Mouse (Mus musculus) liver, embryonic 11.5 days (tissue): ENCODE results near the gene Tsfm. TPM values are rescaled to one million over a fixed set of nuclear protein-coding genes. Genes with fewer than 3 reads are reported as not detected.
"Not testable (repeated sequence)": the region's sequence is repeated elsewhere in the genome, so short reads cannot be mapped to it uniquely, and the experiment has no call there.

ENCODE experiments used
- ATAC-seq: fragments of 200-750 bp; cut with Nextera tagmentation; replicated peaks from 2 replicates; pipeline ENCODE4 v1.8.0; 2017; ENCODE audit warnings: moderate number of reproducible peaks, mild to moderate bottlenecking, moderate TSS enrichment, moderate library complexity; ENCODE audit not compliant: low FRiP score
- DNase-seq: peaks from one replicate; pipeline ENCODE4 v3.0.0-alpha.2; 2017; ENCODE audit warnings: low spot score
- H3K27ac ChIP-seq: fragments of 300-500 bp; sonication (generic); 2 replicates; pipeline ENCODE4 v1.5.1; 2014; ENCODE audit warnings: mild to moderate bottlenecking, low read depth, low read length, control low read depth
- H3K27me3 ChIP-seq: fragments of 300-500 bp; sonication (generic); replicated peaks from 2 replicates; pipeline ENCODE4 v1.6.1; 2014; ENCODE audit warnings: low read length, mixed read lengths; ENCODE audit not compliant: control insufficient read depth, insufficient read depth
- H3K36me3 ChIP-seq: fragments of 300-500 bp; sonication (generic); 2 replicates; pipeline ENCODE4 v1.6.1; 2014; ENCODE audit warnings: mild to moderate bottlenecking, low read length, moderate library complexity, mixed read lengths; ENCODE audit not compliant: control insufficient read depth, insufficient read depth
- H3K4me1 ChIP-seq: fragments of 300-500 bp; sonication (generic); replicated peaks from 2 replicates; pipeline ENCODE4 v1.6.1; 2014; ENCODE audit warnings: low read length, mixed read lengths; ENCODE audit not compliant: control insufficient read depth, insufficient read depth
- H3K4me2 ChIP-seq: fragments of 300-500 bp; sonication (generic); 2 replicates; pipeline ENCODE4 v1.6.1; 2014; ENCODE audit warnings: mild to moderate bottlenecking, control low read depth, moderate library complexity
- H3K4me3 ChIP-seq: fragments of 300-500 bp; sonication (generic); 2 replicates; pipeline ENCODE4 v1.5.1; 2014; ENCODE audit warnings: low read depth, low read length, control low read depth
- H3K9ac ChIP-seq: fragments of 300-500 bp; sonication (generic); 2 replicates; pipeline ENCODE4 v1.6.1; 2014; ENCODE audit warnings: low read depth, low read length, control low read depth
- H3K9me3 ChIP-seq: fragments of 300-500 bp; sonication (generic); 2 replicates; pipeline ENCODE4 v1.6.1; 2016; ENCODE audit warnings: low read length, inconsistent platforms, mixed read lengths; ENCODE audit not compliant: control insufficient read depth
- WGBS: fragments of 180-500 bp; shearing (Covaris S2); extraction: QIAGEN DNeasy Blood & Tissue Kit; methylation state at CpG from one replicate; pipeline ENCODE4 v1.1.7; 2014; 5-methylcytosine and 5-hydroxymethylcytosine counted together
- polyA plus RNA-seq: library from polyadenylated mRNA; unstranded; fragments of >200 nt; fragmentation: Nextera tagmentation; extraction: Ambion mirVana; gene quantifications from 2 replicates; pipeline ENCODE4 v1.2.1, GENCODE M21; 2014

Gene Tsfm
- polyA plus RNA-seq, 1 experiment from 2014 or later, result 110 TPM

DNA sequence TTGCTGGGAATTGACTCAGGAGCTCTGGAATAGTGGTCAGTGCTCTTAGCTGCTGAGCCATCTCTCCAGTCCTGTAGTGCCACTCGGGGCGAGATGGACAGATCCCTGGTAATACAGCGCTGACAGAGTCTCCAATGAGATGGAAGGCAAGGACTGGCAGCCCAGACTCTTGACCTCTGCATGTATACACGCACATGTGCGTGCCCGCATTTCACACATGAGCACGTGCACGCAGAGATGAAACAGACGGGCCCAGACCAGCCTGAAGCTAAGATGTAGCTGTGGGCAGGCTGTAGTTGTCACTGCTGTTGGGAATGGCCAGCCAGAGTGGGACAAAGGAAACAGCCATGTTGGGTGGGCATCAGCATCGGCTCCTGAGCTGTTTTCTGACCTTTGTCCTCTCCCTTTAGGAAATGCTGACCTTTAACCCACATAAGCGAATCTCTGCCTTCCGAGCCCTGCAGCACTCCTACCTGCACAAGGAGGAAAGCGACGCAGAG is 35.9 kb upstream of the Tsfm start:
- H3K27me3 ChIP-seq, result peaks cover 3% of the 10 kb centered on the region; the same call in 1 of the 2 replicates
- DNase-seq (no peak), ATAC-seq (no peak)
- H3K4me1 ChIP-seq, result peaks cover 35% of the 10 kb centered on the region
- H3K4me3 ChIP-seq, result no peak overlapping the region
- H3K9me3 ChIP-seq, result no peaks in the 10 kb centered on the region
- 86% methylated on average over 14 of the region's 14 CpGs for WGBS
- H3K36me3 ChIP-seq, result peaks cover 34% of the 10 kb centered on the region
- no peak overlapping the region for H3K4me2 ChIP-seq
- no peak overlapping the region for H3K9ac ChIP-seq
- peak overlapping the region; percentile 11; the same call in 1 of the 2 replicates for H3K27ac ChIP-seq

DNA sequence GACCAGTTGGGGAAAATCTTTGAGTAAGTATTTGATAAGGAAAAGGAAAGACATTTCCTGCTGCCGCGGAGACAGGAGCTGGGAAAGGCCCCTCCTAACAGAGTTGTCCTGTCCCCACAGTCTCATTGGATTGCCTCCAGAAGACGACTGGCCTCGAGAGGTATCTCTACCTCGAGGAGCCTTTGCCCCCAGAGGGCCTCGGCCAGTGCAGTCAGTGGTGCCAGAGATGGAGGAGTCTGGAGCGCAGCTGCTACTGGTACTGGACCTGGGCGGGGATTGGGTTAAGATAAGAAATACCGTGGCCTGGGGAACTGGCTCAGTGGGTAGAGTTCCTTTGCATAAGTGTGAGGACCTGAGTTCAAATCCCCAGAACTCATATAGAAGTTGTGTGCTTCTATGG is 35.3 kb upstream of the Tsfm start:
- ATAC-seq, result no peak
- peak overlapping the region; percentile 15; the same call in 1 of the 2 replicates for H3K4me2 ChIP-seq
- H3K9me3 ChIP-seq, result no peaks in the 10 kb centered on the region
- peaks cover 9% of the 10 kb centered on the region for H3K27me3 ChIP-seq
- no peak overlapping the region for H3K27ac ChIP-seq
- DNase-seq, result no peak
- H3K4me3 ChIP-seq, result peak overlapping the region; percentile 87; the same call in 1 of the 2 replicates
- peaks cover 32% of the 10 kb centered on the region for H3K4me1 ChIP-seq
- peaks cover 34% of the 10 kb centered on the region for H3K36me3 ChIP-seq
- 56% methylated on average over 9 of the region's 9 CpGs for WGBS
- no peak overlapping the region; the same call in 1 of the 2 replicates for H3K9ac ChIP-seq

DNA sequence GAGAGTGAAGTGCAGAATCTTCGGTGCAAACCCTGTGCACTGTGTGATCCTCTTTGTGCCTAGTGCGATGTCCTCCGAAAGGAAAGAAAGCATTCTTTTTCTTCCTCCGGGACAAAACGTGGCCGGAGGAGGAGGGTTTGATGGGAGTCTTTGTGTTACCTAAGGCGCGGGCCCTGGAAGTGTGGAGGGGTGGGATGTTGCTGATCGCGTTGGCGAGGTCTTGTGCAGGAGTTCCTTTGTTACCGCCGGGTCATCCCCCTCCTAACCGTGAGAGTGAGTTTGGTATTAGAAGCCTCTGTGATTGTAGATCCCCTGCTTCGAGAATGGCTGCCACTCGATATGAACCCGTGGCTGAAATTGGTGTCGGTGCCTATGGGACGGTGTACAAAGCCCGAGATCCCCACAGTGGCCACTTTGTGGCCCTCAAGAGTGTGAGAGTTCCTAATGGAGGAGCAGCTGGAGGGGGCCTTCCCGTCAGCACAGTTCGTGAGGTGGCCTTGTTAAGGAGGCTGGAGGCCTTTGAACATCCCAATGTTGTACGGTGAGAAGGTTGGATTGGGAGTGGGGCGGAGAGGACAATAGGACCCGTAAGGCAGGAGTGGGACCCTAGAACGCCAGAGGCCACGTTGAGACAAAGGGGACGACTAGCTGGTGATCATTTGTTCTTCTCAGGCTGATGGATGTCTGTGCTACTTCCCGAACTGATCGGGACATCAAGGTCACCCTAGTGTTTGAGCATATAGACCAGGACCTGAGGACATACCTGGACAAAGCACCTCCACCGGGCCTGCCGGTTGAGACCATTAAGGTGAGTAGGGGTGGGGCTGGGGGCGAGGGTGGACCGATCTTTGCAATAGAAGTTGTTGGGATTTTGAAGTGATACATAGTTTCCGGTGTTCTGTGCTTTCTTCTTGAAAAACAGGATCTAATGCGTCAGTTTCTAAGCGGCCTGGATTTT is 33.6 kb upstream of the Tsfm start:
- ATAC-seq (no peak), DNase-seq (no peak)
- peak overlapping the region; percentile 86 for H3K4me2 ChIP-seq
- no peaks in the 10 kb centered on the region for H3K9me3 ChIP-seq
- H3K9ac ChIP-seq, result peak overlapping the region; percentile 98
- H3K36me3 ChIP-seq, result peaks cover 34% of the 10 kb centered on the region
- peak overlapping the region; percentile 86 for H3K27ac ChIP-seq
- peak overlapping the region; percentile 87 for H3K4me3 ChIP-seq
- H3K27me3 ChIP-seq, result peaks cover 27% of the 10 kb centered on the region
- H3K4me1 ChIP-seq, result peaks cover 31% of the 10 kb centered on the region
- WGBS, result 11% methylated on average over 37 of the region's 37 CpGs

DNA sequence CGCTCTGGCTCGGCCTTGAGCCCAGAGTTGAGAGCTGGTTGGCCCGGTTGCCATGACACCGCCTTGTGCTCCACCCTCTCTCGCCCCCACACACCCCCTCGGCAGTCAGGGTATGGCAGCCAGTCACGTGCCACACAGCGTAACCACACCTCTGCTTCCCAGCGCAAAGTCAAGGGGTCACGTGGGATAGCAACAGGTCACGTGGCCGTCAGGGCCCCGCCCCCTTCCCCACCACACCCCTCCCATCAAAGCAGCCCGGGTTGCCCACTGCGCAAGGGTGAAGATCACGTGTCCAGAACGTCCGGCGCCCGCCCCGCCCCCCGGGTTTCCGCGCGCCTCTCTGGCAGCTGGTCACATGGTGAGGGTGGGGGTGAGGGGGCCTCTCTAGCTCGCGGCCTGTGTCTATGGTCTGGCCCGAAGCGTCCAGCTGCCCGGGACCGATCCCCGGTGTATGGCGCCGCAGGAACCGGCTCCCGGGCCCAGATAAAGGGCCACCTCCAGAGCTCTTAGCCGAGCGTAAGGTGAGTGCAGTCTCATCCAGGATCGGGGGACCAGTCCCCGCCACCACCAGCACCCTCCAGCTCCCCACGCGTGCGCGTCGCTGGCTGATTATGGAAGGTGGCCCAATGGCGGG is 32.7 kb upstream of the Tsfm start, which contains the start of gene Cdk4:
Cdk4 (plus strand) TSS at position 296 of the 634 bp plus-strand sequence.
- H3K4me1 ChIP-seq, result peaks cover 30% of the 10 kb centered on the region
- under 1% methylated on average over 45 of the region's 46 CpGs for WGBS
- peaks cover 34% of the 10 kb centered on the region for H3K36me3 ChIP-seq
- peaks cover 35% of the 10 kb centered on the region for H3K27me3 ChIP-seq
- peak; percentile 100 for DNase-seq
- ATAC-seq, result peak; percentile 90
- peak within 1 kb of the TSS; percentile 87 for H3K4me3 ChIP-seq
- peak within 1 kb of the TSS; percentile 98 for H3K9ac ChIP-seq
- H3K9me3 ChIP-seq, result no peaks in the 10 kb centered on the region
- H3K27ac ChIP-seq, result peak within 1 kb of the TSS; percentile 86
- H3K4me2 ChIP-seq, result peak within 1 kb of the TSS; percentile 86

DNA sequence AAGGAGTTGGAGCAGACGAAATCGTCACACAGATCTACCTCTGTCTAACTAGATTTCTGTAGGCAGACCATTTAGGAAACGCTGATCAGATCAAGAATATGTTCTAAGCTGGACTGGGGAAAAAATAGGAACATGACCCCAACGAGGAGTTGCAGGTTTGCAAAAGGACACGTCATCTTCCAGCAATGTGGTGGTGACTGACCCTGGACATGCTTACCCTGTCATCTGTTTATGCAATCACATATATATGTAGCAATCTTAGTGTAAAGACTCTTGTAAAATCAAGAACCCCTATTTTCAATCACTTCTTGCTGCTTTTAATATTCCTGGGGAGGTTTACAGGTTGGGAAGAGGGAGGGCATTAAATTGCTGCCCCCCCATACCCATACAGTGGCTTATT is 31.9 kb upstream of the Tsfm start:
- H3K36me3 ChIP-seq, result peaks cover 29% of the 10 kb centered on the region
- WGBS, result 66% methylated on average over 5 of the region's 5 CpGs
- DNase-seq (no peak), ATAC-seq (no peak)
- no peak overlapping the region for H3K27ac ChIP-seq
- H3K4me2 ChIP-seq, result peak overlapping the region; percentile 86
- no peak overlapping the region for H3K9ac ChIP-seq
- no peaks in the 10 kb centered on the region for H3K9me3 ChIP-seq
- peaks cover 28% of the 10 kb centered on the region for H3K4me1 ChIP-seq
- peaks cover 41% of the 10 kb centered on the region for H3K27me3 ChIP-seq
- H3K4me3 ChIP-seq, result no peak overlapping the region

DNA sequence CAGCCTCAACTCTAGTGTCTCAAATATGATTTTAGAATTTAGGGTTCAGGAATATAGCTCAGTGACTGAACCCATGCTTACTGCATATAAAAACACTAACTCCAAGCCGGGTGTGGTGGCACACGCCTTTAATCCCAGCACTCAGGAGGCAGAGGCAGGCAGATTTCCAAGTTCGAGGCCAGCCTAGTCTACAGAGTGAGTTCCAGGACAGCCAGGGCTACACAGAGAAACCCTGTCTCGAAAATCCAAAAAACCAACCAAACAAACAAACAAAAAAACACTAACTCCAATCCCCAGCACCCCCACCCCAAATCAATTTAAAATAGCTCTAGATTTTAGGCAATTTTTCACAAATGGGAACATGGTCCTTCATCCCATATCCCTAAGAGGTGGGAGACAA is 31.5 kb upstream of the Tsfm start:
- H3K36me3 ChIP-seq, result peaks cover 25% of the 10 kb centered on the region
- WGBS, result 80% methylated on average over 4 of the region's 4 CpGs
- ATAC-seq, H3K9ac ChIP-seq, H3K27ac ChIP-seq, DNase-seq, H3K4me2 ChIP-seq, H3K4me3 ChIP-seq, H3K9me3 ChIP-seq: not testable (repeated sequence)
- peaks cover 28% of the 10 kb centered on the region for H3K4me1 ChIP-seq
- H3K27me3 ChIP-seq, result peaks cover 45% of the 10 kb centered on the region

DNA sequence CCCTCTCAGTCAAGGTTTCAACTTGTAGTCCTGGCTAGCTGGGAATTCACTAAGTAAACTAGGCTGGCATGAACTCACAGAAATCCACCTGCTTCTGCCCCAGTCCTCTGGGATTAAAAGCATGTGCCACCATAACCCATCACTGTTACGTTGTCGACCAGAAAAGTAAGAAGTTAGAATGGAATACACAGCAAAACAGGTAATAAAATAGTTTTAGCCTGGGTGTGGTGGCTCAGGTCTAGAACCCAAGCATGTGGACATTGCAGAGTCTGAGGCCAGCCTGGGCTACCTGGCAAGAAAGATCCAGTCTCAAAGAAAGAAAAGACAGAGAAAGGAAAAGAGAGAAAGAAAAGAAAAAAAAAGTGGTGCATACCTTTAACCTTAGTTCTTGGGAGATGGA is 30.9 kb upstream of the Tsfm start:
- H3K27ac ChIP-seq, result no peak overlapping the region
- 63% methylated on average over 2 of the region's 2 CpGs for WGBS

DNA sequence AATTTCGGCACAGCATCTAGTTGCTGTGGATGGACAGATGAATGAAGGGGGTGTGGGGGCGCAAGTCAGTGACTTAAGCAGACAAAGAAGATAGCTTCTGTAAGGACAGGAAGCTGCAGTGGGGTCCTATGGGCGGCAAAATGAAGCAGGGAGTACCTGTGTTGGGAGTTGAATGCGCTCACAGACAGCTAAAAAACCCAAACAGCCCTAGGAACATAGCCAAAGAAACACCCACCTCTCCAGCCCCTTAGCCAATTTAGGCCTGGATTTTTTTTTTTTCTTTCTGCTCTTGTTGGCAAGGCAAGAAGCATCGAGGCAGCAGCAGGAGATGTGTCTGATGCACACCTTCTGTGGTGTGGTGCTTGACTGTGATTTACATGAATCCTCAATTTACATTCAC is 30.4 kb upstream of the Tsfm start:
- Histone ChIP-seq H3K9me3 (no peaks in the 10 kb centered on the region), H3K27ac (no peak overlapping the region)
- no peak for ATAC-seq

More for the DNA sequence above, 30.9 kb upstream of the Tsfm start:
- Histone ChIP-seq H3K9ac (no peak overlapping the region), H3K4me1 (peaks cover 24% of the 10 kb centered on the region), H3K9me3 (no peaks in the 10 kb centered on the region), H3K27me3 (peaks cover 46% of the 10 kb centered on the region), H3K4me3 (no peak overlapping the region), H3K4me2 (no peak overlapping the region), H3K36me3 (peaks cover 19% of the 10 kb centered on the region)
- DNase-seq (no peak), ATAC-seq (no peak)

More for the DNA sequence above, 30.4 kb upstream of the Tsfm start:
- H3K27me3 ChIP-seq, result peaks cover 46% of the 10 kb centered on the region
- H3K9ac ChIP-seq, result no peak overlapping the region
- 55% methylated on average over 5 of the region's 5 CpGs for WGBS
- no peak overlapping the region for H3K4me2 ChIP-seq
- peaks cover 15% of the 10 kb centered on the region for H3K36me3 ChIP-seq
- DNase-seq, result no peak
- H3K4me1 ChIP-seq, result peaks cover 24% of the 10 kb centered on the region
- no peak overlapping the region for H3K4me3 ChIP-seq
